Mouse (Mus musculus) frontal cortex, postnatal 14 days (tissue): Measurements from ENCODE around the gene Epha6.

Source experiments
- DNase-seq, 2 experiments: peaks; one replicate each; pipeline ENCODE4 v3.0.0; 2022; ENCODE audit warnings: low spot score in 2 of 2

Epha6 gene

DNA sequence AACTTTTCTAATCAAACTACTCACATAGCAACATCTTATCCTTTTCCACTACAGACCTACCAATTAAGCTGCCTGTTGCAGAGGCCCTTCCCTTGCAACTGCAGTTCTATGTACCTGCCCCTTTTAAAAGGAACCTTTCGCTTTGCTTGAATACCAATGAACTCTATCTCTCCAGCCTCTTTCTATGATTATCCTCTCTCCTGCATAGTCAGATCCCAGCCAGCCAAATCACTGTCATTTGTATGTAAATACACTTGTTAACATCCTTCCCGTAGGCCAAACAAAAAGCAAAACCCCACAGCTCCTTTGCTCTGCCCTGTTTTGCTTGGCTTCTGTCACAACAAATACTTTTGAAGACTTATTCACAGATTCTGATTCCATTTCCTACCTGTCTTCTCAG is 961.6 kb downstream of the Epha6 start:
- no peak for DNase-seq

DNA sequence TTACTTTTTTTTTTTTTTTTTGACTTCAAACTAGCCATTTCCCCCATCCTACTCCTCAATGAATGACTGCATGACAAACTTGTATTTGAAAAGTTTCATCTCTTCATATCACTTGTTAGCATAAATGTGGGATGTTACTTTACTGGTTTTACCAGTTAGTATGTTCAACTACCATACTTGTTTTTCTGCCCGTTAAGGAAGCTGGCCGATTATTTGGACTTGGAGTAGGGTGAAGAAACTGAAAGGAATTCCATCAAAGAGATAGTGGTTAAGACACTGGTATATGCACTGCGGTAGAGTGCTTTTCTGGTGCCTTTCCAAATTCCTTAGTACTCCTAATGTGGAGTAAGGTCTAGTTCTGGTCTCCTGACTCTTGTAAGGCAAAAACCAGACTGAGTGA is 965.3 kb downstream of the Epha6 start:
- no peak for DNase-seq

DNA sequence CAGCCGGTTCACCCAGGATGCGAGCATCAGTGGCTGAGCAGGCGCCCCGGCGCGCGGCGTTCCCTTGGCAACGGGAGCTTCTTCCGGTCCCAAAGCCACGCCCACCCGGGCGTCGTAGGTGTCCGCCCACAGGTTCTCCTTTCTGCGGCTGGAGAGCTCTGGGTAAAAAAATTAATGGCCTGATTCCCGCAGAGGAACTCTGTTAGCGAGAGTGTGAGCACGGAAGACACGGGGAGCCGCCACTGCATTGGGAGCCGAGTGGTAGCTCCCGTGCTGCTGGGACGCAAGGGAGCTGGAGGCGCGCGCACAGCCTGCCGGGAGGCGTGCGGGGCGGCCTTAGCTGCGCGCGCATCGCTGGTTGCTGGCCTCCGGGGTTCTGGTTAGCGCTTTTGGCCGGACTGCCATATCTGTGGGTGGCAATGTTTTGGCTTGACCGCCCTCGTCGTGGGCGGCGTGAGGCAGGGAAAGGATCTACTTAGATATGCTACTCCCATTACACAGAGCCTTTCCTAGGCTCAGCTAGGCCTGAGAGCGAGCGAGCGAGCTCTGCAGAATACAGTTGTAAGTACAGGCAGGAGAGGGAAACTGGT is 966.1 kb downstream of the Epha6 start, which contains the start of gene Arl6:
TSS of gene Arl6 (minus strand) at position 290 of the 590 bp plus-strand sequence.
- peak; percentile 88 to 91 for DNase-seq

DNA sequence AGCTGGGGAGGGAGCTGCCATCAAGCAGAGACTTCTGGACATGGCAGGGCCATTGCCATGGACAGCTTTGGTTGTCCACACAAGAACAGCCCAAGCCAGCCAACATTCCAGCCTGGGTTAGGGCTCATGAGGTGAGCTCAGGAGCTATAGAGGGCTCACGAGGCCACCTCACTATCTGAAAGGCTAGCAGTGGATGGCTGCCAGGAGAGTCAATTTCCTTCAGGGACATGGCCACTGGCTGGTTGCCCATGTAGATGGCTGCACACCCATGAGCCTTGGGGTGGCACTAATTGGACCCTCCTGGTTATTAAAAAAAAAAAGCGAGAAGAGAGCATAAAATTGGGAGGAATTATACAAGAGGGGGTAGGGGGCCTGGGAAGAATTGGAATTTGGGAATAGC is 970.7 kb downstream of the Epha6 start:
- no peak for DNase-seq

DNA sequence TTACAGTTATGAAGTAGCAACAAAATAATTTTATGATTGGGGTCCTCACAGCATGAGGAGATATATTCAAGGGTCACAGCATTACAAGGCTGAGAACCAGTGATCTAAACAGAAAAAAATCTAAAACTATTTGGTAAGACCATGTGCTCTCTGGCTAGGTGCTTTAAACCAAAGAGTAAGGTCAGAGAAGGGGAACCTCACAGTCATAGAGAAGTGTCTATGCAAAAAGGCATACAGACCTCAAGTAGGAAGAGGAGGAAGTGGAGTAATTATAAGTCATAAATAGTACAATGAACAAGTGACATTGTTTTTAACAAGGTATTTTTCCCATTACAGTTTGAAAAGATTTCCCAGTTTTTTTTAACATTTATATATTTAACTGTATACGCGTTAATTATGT is 983.8 kb downstream of the Epha6 start:
- no peak for DNase-seq

DNA sequence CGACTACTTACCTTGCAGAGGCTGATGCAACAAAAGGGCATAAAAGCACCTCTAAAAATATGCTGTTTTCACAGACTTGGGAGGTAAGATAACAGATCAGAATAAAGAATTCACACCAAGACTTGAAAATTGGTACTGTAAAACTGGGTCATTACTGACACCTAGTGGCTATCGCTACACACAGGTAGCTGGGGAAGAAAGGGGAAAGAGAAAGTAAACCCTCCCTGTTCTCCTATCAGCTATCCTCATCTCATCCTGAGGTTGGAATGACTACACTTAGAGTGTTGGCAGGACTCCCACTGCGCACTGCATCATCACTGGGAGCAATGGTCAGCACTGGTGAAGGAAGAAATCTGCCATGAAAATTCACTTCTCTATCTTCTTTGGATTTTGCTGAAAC is 988.2 kb downstream of the Epha6 start:
- DNase-seq, result no peak

DNA sequence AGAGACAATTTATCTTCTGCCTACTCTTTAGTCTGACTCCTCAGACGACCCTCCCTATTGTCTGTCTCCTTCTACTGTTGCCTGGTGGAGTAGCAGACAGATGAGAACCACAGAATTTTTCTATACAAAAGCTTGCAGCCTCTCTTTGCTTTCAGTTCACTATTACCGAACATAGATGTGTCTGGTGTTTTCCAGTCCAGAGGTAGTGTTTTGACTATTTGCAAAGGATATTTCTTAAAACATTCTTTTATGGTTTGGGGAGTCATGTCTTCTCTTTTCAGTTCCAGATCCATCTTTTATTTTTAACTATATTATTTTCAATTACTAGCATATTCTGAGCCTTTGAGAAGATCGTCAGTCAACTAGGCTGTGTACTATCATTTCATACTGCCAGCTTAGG is 989.7 kb downstream of the Epha6 start:
- no peak for DNase-seq

DNA sequence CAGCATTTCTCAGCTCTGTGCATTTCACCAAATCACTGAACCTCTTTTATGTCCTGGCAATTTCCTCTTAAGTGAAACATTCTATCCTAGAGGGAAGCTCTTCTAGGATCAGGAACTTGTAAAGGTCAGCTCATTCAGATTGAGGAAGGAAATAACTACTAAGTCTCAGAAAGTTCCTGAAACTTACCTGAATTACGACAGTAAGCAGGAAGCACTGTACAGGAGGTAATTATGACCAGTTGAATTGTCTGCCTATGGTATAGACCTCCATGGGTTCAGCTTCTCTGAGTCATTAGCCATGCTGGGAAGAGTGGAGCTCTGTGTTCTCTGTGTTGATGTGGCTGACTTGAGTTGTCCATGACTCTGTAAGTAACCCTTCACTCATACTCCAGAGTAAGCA is 994.6 kb downstream of the Epha6 start:
- no peak for DNase-seq

DNA sequence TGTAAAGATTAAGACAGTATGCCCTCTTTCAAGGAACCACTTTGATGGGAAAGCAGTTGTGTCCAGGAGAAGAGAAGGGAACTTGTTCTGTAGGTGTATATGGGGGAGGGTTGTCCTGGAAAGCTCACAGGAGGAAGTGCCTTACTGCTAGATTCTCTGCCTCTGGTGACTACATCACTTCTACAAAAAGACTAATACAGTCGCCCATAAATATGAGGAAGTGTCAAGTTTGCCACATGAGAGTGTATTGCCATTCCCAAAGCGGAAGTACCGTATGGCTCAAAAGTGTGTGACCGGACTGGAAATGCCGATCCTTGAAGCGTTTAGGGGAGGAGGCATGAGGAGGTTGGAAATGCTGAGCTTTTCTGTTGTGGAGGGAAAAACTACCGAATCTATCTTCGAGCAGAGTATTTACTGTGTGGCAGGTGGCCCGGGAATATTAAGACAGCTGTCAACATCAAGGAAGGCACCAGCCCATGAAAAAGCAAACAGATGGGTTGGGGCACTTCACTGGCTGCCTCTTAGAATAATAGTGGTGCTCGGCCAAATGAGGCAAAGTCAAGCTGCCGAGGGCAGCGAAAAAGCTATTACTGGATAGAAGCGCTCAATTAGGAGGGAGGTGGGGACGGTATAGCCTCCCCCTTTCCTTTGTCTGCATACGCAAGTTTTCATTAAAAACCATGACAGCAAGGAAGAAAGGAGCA is 1001.1 kb downstream of the Epha6 start:
- DNase-seq, result no peak
